Mouse (Mus musculus): ENCODE measurements around the gene Hist1h2ac.
"Not testable (repeated sequence)": the region's sequence is repeated elsewhere in the genome, so short reads cannot be mapped to it uniquely, and the experiment has no call there.

Hist1h2ac gene

DNA sequence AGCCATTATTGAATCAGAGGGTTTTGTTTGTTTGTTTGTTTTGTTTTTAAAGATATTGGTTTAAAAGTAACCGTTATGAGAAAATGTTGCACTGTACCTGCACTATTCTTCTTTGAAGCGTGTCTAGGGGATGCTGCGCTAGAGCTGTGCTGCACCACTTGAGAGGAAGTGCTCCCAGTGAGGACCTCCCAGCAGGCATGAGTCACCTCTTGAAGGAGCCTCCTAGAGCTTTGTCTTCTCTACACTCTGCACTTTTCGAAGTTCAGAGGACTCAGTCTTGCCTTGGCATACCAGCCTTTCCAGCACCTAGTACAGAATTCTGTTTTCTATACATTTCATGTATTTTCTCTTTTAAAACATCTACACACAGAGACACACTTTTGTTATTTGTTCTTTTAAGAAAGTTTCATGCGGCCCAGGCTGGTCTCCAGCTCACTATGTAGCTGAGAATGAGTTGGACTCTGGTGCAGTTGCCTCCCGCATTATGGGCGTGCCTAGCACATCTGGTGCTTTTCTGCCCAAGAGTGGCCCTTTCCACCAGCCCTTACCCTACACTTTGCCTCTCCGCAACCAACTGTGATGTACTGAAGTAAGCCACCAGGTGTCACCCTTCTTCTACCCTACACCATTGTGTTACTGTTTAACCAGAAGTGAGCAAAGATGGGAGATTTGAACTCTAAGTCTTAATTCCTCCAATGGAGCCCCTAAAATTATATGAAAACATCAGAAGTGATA lies 17.2 kb upstream of the Hist1h2ac start:
- no peak for DNase-seq (ENCODE audit: extremely low read depth, low read depth, low spot score)

- DNase-seq (ENCODE audit: extremely low read depth, low read depth, low spot score): no peak
These were observed 16.0 kb upstream of the Hist1h2ac start for GRCm38 (mm10) chr13:23699767-23700166.

GRCm38 (mm10) chr13:23698996-23699395 lies 15.2 kb upstream of the Hist1h2ac start:
- DNase-seq (ENCODE audit: extremely low read depth, low read depth, low spot score): no peak

- DNase-seq (ENCODE audit: extremely low read depth, low read depth, low spot score): peak; percentile 80
These were observed 14.5 kb upstream of the Hist1h2ac start, which contains the start of gene Hist1h4c for GRCm38 (mm10) chr13:23698300-23698693. TSS of gene Hist1h4c (minus strand) at chr13:23698454.

DNA sequence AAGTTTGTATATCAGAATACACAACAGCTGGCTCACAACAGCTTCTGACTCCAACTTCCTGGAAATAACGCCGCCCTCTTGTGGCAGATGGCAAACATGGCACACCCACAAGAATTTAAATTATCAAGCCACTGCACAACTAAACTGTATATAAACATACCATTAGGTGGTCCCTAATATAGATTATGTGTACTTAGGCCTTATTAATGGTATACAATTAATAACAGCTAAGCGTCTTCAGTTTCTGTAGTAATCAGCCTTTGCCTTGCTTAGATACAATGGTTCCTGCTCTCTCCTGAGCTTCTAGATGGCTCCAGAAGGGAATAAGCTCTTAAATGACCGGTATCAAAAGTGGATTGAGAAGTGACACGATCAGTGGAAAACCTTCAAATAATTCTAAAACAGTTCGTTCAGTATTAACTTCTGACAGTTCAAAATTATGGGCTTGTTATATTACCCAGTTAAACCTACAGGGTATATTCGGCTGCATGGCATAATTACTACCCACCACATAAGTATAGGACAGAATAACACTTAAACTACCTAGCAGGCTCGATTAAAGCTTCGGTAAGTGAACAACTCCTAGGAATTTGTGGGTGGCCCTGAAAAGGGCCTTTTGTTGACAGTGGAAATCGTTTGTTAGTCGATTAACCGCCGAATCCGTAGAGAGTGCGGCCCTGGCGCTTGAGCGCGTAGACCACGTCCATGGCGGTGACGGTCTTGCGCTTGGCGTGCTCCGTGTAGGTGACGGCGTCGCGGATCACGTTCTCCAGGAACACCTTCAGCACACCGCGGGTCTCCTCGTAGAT lies 13.9 kb upstream of the Hist1h2ac start:
- DNase-seq (ENCODE audit: extremely low read depth, low read depth, low spot score): no peak

DNA sequence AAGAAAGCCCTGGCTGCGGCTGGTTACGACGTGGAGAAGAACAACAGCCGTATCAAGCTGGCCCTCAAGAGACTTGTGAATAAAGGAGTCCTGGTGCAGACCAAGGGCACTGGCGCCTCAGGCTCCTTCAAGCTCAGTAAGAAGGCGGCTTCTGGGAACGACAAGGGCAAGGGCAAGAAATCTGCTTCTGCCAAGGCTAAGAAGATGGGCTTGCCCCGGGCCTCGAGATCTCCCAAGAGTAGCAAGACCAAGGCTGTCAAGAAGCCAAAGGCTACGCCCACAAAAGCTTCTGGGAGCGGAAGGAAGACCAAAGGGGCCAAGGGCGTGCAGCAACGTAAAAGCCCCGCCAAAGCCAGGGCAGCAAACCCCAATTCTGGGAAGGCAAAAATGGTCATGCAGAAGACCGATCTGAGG lies 12.3 kb upstream of the Hist1h2ac start:
- no peak for DNase-seq (ENCODE audit: extremely low read depth, low read depth, low spot score)

DNA sequence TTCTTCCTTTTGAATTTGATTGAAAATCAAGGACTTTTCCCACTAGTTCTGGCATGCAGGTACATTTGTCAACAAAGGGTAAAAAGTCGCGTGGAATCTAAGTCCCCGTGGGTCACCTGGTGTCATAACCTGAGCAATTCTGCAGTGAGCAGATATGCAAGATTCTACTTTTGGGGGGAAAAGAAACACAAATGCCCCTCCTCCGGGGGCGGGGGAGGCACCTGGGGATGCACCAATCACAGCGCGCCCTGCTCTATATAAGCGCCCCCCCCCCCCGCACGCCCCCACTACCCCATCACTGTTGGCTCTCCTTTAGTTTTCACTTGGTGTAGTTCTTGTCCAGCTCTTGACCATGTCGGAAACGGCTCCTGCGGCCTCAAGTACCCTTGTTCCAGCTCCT lies 11.8 kb upstream of the Hist1h2ac start, which contains the start of gene Hist1h1t:
Hist1h1t (plus strand) TSS at position 301 of the 400 bp plus-strand sequence.
- DNase-seq (ENCODE audit: extremely low read depth, low read depth, low spot score): no peak

- no peak for DNase-seq (ENCODE audit: extremely low read depth, low read depth, low spot score)
These were observed 11.2 kb upstream of the Hist1h2ac start for GRCm38 (mm10) chr13:23694956-23695355.

DNA sequence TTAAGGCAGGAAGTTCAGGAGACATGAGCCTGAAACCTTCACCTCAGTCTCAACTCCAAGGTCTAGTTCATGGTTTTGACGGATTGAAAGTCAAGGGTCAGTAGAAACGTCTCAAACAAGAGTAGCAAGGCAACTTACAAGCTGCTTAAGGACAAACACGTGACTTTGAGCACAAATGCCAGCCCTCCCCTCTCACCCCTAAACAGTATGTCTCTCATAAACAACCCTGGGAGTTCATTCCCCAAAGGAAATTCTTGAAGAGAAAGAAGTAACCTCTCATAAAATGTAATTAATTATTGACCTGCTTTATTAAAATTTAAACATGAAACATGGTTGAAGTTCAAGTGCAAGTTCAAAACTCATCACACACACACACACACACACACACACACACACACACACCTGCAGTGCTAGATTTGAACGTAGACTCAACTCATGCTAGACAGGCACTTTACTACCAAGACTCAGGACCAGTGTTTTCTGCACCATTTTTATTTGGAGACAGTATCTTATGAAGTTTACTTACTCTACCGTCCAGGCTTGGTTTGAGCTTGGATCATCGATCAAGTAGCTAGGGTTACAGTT lies 10.2 kb upstream of the Hist1h2ac start:
- DNase-seq (ENCODE audit: extremely low read depth, low read depth, low spot score): no peak

DNA sequence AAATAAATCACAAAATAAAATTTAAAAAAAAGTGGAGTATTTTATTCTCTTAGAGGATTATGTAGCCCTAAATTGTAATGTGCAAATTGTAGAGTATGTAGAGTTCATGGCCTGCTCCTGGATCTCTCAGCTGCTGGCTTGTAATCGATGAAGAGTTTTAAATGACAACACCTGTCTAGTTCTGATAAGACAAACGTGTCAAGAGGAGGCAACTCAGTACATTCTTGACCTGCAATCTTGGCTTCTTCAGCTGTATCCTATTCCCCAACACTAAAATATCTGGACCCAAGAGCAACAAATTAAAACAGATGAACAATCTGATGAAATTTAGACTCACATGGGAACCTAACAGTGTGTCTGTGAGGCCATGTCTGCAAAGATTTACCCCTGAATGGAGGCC lies 5.7 kb upstream of the Hist1h2ac start:
- DNase-seq (ENCODE audit: extremely low read depth, low read depth, low spot score): no peak

DNA sequence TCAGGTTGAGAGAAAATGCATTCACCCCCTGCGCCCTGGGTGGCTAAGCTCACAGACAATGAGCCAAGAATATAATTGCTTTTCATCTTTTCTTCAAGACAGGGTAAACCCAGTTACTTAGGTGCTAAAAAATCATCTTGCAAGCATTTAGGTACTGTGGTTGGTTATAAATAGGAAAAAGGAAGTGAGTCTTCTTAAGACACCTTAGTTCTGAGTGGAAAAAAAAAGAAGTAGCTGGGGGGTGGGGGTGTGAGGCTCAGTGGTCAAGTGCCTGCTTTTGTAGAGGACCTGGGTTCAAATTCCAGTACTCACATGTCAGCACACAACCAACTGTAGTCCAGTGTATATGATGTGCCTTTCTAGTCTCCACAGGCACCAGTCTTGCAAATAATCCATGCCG lies 5.2 kb upstream of the Hist1h2ac start:
- DNase-seq (ENCODE audit: extremely low read depth, low read depth, low spot score): no peak

DNA sequence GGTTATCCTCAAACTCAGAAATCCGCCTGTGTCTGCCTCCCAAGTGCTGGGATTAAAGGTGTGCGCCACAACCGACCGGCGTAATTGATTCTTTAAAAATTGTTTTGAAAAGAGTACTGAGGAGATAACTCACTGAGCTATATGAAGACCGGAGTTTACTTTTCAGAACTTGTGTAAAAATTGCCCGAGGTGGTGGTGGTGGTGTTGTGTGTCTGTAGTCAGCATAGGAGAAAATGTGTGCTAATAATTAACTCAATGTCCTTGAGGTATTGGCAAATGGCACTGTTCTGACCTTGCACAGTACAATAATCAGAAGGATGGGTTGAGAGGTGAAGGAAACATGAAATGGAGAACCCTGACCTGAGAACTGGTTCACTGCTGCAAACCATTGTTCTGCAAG lies 4.2 kb upstream of the Hist1h2ac start:
- DNase-seq (ENCODE audit: extremely low read depth, low read depth, low spot score): no peak

GRCm38 (mm10) chr13:23687181-23687580 lies 3.4 kb upstream of the Hist1h2ac start:
- DNase-seq (ENCODE audit: extremely low read depth, low read depth, low spot score): no peak

DNA sequence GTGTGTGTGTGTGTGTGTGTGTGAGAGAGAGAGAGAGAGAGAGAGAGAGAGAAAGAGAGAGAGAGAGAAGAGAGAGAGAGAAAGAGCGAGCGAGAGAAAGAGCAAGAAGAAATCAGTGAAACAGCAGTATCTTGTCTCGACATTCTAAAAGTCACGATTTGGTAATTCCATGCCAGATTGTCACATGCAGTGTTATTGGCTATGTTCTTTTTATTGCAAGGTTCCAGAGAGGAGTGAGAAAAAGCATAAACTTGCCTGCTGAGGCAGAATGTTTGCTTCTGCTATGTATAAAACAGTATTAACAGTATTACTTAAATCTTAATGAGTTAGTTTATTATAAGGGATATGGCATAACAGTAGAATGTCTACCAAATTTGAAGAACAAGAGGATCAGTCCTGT lies 2.2 kb upstream of the Hist1h2ac start:
- DNase-seq (ENCODE audit: extremely low read depth, low read depth, low spot score): no peak

- DNase-seq (ENCODE audit: extremely low read depth, low read depth, low spot score): no peak
These were observed 1.5 kb upstream of the Hist1h2ac start for GRCm38 (mm10) chr13:23685121-23685861.

DNA sequence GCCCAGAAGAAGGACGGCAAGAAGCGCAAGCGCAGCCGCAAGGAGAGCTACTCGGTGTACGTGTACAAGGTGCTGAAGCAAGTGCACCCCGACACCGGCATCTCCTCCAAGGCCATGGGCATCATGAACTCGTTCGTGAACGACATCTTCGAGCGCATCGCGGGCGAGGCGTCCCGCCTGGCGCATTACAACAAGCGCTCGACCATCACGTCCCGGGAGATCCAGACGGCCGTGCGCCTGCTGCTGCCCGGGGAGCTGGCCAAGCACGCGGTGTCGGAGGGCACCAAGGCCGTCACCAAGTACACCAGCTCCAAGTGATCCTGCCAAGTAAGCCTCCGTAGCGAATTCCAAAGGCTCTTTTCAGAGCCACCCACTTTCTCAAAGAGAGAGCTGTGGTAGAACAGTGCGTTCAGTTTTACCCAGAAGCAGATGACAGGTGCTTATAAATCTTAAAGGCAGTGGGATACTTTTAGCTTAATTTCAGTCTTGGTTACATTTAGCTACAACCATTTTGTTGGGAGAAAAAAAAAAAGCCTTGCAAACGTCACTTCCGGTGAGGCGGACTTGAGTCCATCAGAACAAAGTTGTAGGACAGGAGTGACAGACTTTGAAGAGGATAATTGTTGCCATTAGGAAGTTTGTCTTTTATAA lies 672 bp upstream of the Hist1h2ac start:
- DNase-seq (ENCODE audit: extremely low read depth, low read depth, low spot score): peak; percentile 46

DNA sequence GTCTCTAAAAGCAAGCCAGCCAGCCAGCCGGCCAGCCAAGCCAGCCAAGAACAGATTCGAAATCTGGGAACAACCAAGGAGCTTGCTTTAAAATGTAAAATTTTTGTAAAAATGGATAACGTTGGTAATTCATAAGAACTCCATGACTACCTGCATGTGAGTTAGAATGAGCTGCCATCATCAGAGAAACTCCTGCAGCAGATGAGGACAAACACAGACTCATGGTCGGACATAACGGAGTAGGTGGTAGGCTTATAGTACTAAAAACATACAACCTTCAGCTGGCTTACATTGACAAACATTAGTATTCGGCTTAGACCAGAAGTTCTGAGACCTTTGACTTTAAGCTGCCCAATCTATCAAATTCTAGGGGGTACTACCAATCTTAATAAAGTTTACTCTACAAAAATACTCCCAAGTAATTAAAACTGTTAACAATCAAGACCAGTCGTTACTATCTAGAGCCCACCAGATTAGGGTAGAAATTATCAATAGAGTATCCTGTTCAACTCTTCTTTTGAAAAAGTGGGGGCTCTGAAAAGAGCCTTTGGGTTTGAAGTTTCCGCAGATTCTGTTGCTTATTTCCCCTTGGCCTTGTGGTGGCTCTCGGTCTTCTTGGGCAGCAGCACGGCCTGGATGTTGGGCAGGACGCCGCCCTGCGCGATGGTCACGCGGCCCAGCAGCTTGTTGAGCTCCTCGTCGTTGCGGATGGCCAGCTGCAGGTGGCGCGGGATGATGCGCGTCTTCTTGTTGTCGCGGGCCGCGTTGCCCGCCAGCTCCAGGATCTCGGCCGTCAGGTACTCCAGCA lies 597 bp downstream of the Hist1h2ac start:
- DNase-seq (ENCODE audit: extremely low read depth, low read depth, low spot score): not testable (repeated sequence)

DNA sequence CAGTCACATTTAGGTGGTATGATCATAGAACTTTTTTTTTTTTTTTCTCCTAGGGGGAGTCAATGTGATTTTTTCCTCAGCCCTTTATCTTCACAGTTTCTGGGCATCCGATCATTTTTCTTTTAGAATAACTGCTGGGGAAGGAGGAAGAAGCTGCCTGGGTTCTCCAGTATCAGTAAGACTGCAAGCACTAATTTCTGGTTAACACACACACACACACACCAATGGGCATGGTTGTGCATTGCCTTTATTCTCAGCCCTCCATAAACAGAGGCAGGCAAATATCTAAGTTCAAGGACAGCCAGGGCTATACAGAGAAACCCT lies 1.2 kb downstream of the Hist1h2ac start:
- no peak for DNase-seq (ENCODE audit: extremely low read depth, low read depth, low spot score)

DNA sequence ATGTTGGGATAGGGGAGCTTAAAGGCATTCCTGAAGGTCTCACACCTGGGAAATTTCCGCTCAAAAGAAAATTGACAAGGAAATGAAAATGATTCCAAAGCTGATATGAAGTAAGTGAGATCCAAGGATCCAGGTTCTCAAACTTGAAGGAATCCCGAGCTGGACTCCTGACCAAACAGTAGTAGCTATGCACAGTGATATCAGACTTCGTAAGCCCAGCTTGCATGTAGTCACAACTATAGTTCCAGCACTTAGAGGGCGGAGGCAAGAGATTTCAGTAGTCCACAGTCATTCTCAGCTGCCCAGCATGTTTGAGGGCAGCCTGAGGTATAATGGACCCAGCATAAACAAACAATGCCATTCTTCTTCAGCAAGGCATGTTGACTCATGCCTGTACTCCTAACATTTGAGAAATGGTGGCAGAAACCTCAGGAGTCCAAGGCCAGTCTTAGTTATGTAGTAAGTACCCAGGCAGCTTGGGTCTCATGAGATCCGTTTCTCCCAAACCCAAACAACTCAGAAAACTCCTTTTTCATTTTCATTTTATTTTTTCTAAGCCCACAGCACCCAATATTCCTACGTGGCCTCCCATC lies 1.7 kb downstream of the Hist1h2ac start:
- no peak for DNase-seq (ENCODE audit: extremely low read depth, low read depth, low spot score)

- no peak for DNase-seq (ENCODE audit: extremely low read depth, low read depth, low spot score)
These were observed 21.2 kb downstream of the Hist1h2ac start for GRCm38 (mm10) chr13:23662536-23662935.

Measured in fat pad, adult 2 months (tissue).